Mouse (Mus musculus): ENCODE data around the gene Mtrf1l.

Gene Mtrf1l

GRCm38 (mm10) chr10:5804691-5805156, 19.0 kb downstream of the Mtrf1l start:
- peak in 1 of 2 experiments; percentile 26 for DNase-seq

- DNase-seq = no peak
Measured at GRCm38 (mm10) chr10:5803739-5804138, 20.0 kb downstream of the Mtrf1l start.

GRCm38 (mm10) chr10:5802866-5803265, 20.8 kb downstream of the Mtrf1l start:
- no peak for DNase-seq

- DNase-seq = peak in 1 of 2 experiments; percentile 31
Measured at GRCm38 (mm10) chr10:5800490-5800889, 23.2 kb downstream of the Mtrf1l start.

- no peak for DNase-seq
Measured at GRCm38 (mm10) chr10:5798069-5798468, 25.6 kb downstream of the Mtrf1l start.

GRCm38 (mm10) chr10:5790657-5791056, 33.1 kb downstream of the Mtrf1l start:
- peak; percentile 78 to 84 for DNase-seq

- DNase-seq = peak; percentile 49
Measured at GRCm38 (mm10) chr10:5786923-5787322, 36.8 kb downstream of the Mtrf1l start.

Data from cerebellum, postnatal 14 days (tissue).